Mouse (Mus musculus): ENCODE results near the gene Dbx1. TPM values are rescaled to one million over a fixed set of nuclear protein-coding genes. Genes with fewer than 3 reads are reported as not detected.

Gene Dbx1
- polyA plus RNA-seq, 1 experiment = not detected

DNA sequence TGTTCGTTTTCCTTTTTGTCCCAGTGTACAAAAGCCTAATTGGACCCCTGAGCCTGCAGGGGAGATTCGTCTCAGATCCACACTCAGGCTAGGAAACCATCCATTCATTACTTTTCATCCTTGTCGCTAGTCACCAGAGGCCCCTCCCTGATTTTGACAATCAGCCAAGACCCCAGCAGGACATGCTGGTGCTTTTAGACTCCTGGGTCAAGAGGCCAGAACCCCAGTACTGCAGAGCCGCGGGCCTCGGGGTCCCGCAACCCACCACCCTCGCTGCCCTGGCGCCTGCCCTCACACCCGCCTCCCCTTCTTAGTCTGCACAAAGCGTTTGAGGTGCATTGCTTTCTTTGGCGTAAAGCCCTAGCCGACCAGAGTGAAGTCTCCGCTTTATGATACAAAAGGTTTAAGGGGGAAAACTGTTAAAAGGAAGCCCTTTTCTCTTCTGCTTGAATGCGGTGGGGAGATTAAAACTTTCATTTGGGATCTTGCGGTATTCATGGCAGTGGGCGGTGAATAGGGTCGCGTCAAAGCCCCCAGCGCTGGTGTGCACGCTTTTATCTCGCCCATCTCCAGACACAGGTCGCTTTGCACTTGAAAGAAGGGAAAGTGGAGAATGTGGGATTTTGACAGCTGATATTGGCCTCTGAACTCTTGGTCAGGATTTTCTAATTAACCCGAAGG lies 25.3 kb upstream of the Dbx1 start:
- Histone ChIP-seq H3K4me1 (ENCODE audit: control insufficient read depth, insufficient read depth, low read length) (no peaks in the 10 kb centered on the region), H3K27ac (ENCODE audit: insufficient read depth, low read depth, low read length) (no peak overlapping the region), H3K4me3 (ENCODE audit: insufficient read depth, low read depth, low read length) (no peak overlapping the region)
- TF ChIP-seq POLR2A (IDR thresholded peaks at IDR 0.05; ENCODE audit: insufficient read depth, low read depth, low read length) (no peak), CTCF (IDR thresholded peaks at IDR 0.05; ENCODE audit: insufficient read depth, low read depth, low read length) (no peak)
- 2% methylated on average over 24 of the region's 24 CpGs for WGBS

DNA sequence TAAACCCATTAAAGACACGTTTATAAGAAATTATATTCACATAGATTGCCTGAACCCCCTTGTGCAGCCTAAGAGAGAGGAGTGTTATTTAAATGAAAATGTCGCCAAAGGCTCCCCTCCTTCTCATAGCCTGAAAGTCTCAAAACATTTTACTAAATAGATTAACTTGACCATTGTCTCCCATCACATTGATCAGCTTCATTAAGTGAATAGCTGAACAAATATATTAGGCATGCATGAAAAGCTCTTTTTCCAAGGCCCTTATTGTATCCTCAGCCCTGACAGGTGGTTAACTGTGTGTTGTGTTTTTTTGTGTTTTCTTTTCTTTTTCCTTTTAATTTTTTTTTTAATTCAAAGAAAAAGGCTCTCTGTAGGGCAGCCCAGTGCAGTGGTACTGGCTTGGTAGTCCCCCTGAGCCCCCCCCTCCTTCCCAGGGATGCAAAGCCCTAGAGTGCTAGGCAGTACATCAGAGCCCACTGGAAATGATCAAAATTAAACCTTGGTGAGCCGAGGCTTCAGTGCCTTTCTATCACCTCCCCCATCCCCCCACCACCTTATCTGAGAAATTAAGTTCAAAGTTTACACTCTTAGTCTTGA lies 4.2 kb upstream of the Dbx1 start:
- WGBS = 36% methylated on average over 3 of the region's 3 CpGs
- TF ChIP-seq CTCF (IDR thresholded peaks at IDR 0.05; ENCODE audit: insufficient read depth, low read depth, low read length) = no peak
- no peak for TF ChIP-seq POLR2A (IDR thresholded peaks at IDR 0.05; ENCODE audit: insufficient read depth, low read depth, low read length)
- no peaks in the 10 kb centered on the region for H3K4me1 ChIP-seq (ENCODE audit: control insufficient read depth, insufficient read depth, low read length)
- no peak overlapping the region for H3K27ac ChIP-seq (ENCODE audit: insufficient read depth, low read depth, low read length)
- no peak overlapping the region for H3K4me3 ChIP-seq (ENCODE audit: insufficient read depth, low read depth, low read length)

DNA sequence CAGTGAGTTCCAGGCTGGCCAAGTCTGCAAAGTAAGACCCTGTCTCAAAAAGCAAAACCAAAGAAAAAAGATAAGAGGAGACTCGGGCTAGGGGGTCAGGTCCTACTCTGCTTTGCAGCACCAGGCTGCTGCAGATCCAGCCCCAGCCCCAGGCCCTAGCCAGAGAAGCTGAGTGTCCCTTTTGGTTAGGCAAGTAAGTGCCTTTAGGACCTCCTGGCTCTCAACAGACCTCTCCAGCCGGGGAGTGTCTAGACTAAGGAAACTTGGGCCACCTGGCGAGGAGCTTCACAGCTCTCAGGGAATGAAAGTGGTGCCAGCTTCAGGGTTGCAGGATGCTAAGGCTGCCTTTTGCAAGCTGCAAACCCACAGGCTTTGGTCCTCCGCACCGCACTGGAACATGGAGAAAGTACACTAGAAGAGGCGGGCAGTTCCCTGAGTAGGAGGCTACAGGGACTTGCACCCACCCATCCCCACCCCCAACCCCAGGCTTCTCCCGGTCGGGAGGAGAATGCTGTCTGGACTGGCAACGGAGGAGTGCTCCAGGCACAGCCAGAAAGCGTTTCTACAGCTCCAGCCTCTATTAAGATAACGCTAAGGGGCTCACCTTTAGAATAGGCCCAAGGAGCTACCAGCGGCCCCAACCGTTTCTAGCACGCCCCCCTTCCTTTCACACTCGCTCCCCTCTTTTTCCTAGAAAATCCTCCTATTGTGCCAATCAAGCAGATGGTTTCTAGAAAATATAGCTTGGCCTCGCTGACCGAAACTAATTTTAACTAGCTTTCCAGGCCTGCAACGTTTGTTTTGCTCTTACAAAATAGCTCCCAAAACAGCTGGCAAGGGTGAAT lies 3.4 kb upstream of the Dbx1 start:
- Histone ChIP-seq H3K27ac (ENCODE audit: insufficient read depth, low read depth, low read length) (no peak overlapping the region), H3K4me3 (ENCODE audit: insufficient read depth, low read depth, low read length) (no peak overlapping the region), H3K4me1 (ENCODE audit: control insufficient read depth, insufficient read depth, low read length) (no peaks in the 10 kb centered on the region)
- no peak for TF ChIP-seq CTCF (IDR thresholded peaks at IDR 0.05; ENCODE audit: insufficient read depth, low read depth, low read length)
- TF ChIP-seq POLR2A (IDR thresholded peaks at IDR 0.05; ENCODE audit: insufficient read depth, low read depth, low read length) = no peak
- WGBS = 27% methylated on average over 18 of the region's 18 CpGs

DNA sequence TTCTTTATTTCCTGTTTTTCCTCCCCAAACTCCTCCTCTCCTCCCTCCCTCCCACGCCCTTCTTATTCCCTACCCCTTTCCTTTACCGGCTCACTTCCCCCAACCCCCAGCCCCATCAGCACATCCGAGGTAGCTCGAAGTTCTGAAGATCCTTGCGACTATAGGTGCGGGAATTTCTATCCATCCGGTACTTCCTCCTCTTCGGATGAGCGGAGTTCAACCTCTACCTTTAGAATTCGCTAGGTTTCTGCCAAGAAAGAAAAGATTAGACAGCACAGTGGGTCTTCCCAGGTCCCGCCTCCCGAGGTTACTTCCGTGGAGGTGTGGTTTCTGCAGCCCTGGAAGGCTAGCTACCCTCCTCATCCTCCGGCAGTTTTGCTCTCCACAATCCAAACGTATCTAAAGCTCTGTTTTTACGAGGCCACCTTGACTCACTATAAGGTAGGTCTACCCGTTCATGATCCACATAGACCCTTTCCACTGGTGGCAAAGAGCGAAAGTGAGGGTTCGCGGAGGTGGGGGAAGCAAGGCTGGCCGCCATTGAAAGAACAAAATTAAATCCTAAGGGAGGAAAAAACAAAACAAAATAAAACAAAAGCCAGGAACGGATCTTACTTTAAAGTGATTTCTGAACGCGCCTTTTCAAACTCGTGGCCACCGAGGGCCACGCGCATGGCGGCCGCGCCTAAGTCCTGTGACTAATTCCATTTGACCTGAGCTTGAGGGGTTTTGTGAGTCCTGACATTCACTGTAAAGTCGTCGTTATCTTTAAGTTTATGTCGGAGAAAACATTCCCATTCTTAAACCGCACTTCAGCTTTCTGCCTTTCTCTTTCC lies 2.5 kb upstream of the Dbx1 start:
- H3K4me1 ChIP-seq (ENCODE audit: control insufficient read depth, insufficient read depth, low read length) = no peaks in the 10 kb centered on the region
- no peak overlapping the region for H3K27ac ChIP-seq (ENCODE audit: insufficient read depth, low read depth, low read length)
- TF ChIP-seq POLR2A (IDR thresholded peaks at IDR 0.05; ENCODE audit: insufficient read depth, low read depth, low read length) (no peak), CTCF (IDR thresholded peaks at IDR 0.05; ENCODE audit: insufficient read depth, low read depth, low read length) (no peak)
- 4% methylated on average over 35 of the region's 35 CpGs for WGBS
- no peak overlapping the region for H3K4me3 ChIP-seq (ENCODE audit: insufficient read depth, low read depth, low read length)

DNA sequence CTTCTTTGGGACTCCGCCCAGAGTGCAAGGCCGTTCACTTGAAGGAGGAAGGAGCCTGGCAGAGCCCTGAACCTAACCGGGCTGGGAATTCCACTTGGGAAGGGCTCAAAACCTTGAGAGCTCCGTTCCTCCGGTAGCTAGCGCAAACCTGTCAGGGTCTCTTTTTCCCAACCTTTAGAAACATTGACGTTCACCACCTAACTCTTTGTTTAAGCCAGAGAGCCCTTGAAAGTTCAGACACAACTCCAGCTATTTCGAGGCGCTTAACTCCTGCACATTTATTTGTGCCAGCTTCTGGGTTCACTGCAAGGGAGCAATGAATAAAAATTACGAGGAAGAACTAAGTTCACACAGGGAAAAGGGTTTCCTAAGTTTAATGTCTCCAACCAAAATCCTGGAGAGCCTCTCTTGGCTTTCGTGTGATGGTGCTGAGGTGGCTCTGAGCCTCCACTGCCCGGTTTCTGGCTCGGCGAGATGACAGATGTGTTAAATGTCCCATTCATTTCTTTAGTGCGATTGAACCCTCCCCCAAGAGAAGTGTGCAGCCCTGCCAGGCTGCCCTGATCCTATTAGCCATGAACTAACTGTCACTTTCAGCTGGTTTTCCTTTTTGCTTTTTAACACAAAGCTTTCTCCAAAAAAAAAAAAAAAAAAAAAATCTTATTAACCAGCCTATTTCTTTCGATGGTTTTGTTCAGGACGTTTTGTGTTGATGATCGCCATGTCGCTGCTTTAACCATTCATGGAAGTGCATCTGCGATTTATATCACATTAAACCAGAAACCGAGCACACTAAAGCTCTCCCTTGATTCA lies 1.4 kb upstream of the Dbx1 start:
- peaks cover 4% of the 10 kb centered on the region; the same call in 1 of the 2 replicates for H3K4me1 ChIP-seq (ENCODE audit: control insufficient read depth, insufficient read depth, low read length)

DNA sequence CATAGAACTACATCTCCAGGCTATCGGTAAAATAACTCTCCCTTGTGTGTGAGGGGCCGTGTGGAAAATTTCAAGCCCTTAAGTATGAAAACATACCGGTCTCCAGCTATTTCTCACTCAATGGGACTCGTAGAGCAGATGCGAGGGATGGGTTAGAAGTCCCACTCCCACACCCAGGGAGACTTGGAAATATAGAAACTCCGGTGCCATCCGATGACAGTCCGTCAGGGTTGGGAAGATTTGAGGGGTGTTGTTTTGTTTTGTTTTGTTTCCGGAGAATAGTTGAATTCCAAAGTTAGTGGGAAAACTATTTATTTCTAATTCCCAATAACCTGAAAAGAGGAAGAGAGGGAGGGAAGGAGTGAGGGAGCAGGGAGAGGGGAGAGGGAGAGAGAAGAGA lies 632 bp upstream of the Dbx1 start:
- no peak overlapping the region for H3K4me3 ChIP-seq (ENCODE audit: insufficient read depth, low read depth, low read length)
- H3K4me1 ChIP-seq (ENCODE audit: control insufficient read depth, insufficient read depth, low read length) = peaks cover 4% of the 10 kb centered on the region; the same call in 1 of the 2 replicates
- WGBS = 5% methylated on average over 9 of the region's 9 CpGs
- H3K27ac ChIP-seq (ENCODE audit: insufficient read depth, low read depth, low read length) = no peak overlapping the region
- no peak for TF ChIP-seq POLR2A (IDR thresholded peaks at IDR 0.05; ENCODE audit: insufficient read depth, low read depth, low read length)
- no peak for TF ChIP-seq CTCF (IDR thresholded peaks at IDR 0.05; ENCODE audit: insufficient read depth, low read depth, low read length)

More for the DNA sequence above, 1.4 kb upstream of the Dbx1 start:
- Histone ChIP-seq H3K4me3 (ENCODE audit: insufficient read depth, low read depth, low read length) (no peak overlapping the region), H3K27ac (ENCODE audit: insufficient read depth, low read depth, low read length) (no peak overlapping the region)
- WGBS = 4% methylated on average over 21 of the region's 21 CpGs
- TF ChIP-seq POLR2A (IDR thresholded peaks at IDR 0.05; ENCODE audit: insufficient read depth, low read depth, low read length) (no peak), CTCF (IDR thresholded peaks at IDR 0.05; ENCODE audit: insufficient read depth, low read depth, low read length) (no peak)

DNA sequence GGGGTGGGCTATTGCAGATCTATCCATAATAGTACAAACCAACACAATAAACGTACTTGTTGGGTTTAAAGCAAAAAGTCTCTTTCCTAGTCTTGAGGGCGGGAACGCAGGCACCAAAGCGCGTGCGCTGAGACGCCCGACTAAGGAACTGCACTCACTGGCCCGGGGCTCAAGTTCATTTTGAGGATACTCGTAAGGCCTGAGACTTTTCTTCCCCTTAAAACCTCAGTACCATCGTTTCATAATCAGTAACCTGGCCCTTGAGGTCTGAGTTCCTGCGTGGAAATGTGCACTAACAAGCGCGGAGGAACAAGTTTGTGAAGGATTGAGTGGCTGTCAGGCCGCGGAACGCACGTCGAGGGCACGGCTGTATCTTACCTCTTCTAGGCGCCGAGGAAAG lies 678 bp downstream of the Dbx1 start:
- 3% methylated on average over 22 of the region's 22 CpGs for WGBS
- Histone ChIP-seq H3K4me1 (ENCODE audit: control insufficient read depth, insufficient read depth, low read length) (peaks cover 4% of the 10 kb centered on the region; the same call in 1 of the 2 replicates), H3K27ac (ENCODE audit: insufficient read depth, low read depth, low read length) (no peak overlapping the region), H3K4me3 (ENCODE audit: insufficient read depth, low read depth, low read length) (no peak overlapping the region)
- TF ChIP-seq POLR2A (IDR thresholded peaks at IDR 0.05; ENCODE audit: insufficient read depth, low read depth, low read length) = no peak
- no peak for TF ChIP-seq CTCF (IDR thresholded peaks at IDR 0.05; ENCODE audit: insufficient read depth, low read depth, low read length)

Measured in olfactory bulb, adult 2 months (tissue).